Mouse (Mus musculus): ENCODE measurements around the gene Ccdc170.
"Not testable (repeated sequence)": the region's sequence is repeated elsewhere in the genome, so short reads cannot be mapped to it uniquely, and the experiment has no call there.

Gene Ccdc170

GRCm38 (mm10) chr10:4482355-4482754 is at the start of gene Ccdc170:
Gene Ccdc170 (plus strand): TSS chr10:4482502.
- peak; percentile 75 for DNase-seq (ENCODE audit: low read depth, low spot score)

DNA sequence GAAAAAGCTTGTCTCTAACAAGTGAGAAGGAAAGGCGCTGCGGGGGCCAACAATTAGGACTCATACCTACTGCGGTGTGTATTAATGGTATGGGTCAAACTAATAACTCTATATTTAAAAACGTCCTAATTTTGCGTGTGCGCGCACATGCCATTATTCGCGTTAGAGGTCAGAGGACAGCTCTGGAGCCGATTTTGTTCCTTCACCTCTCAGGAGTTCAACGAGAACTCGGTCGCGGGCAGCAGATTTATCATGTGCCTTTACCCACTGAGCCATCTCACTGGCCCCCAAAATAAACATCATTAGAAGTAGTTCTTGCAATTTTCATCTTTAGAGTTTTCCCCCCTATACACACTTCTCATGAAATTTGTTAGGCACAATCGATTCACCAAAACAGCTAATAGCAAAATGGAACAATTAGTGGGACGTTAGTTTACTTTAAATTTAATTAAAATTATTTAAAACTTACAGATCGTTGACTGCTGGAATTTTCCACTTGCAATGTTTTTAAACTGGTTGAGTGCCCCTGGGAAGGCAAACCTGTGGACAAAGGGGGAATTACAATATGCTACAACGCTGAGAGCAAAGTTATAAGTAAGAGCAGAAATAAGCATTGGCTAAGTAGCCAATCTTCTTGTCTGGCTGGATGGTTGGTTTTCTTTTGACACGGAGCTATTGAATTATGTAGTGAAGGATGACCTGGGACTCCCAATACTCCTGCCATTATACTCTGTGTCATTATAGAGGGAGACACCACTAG is 49.1 kb upstream of the Ccdc170 start:
- DNase-seq (ENCODE audit: low read depth, low spot score) = no peak

DNA sequence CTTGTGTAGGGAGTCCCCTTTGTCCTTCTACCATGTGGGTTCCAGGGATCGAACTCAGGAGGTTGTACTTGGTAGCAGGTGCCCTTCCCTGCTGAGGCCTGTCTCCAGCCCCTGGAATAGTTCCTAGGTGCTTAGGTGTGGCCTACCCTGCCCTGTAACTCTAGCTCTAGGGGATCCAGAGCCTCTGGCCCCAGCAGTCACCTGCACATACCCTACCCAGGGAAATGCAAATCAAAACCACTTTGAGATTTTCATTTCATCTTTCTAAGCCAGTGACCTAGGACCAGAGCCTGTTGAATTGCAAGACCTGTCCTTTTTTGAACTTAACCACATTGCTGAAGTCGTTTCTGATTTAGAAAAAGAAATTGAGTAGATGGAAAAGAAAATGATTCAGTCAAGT is 48.4 kb upstream of the Ccdc170 start:
- not testable (repeated sequence) for DNase-seq (ENCODE audit: low read depth, low spot score)

GRCm38 (mm10) chr10:4435416-4435815 is 46.9 kb upstream of the Ccdc170 start:
- peak; percentile 48 for DNase-seq (ENCODE audit: low read depth, low spot score)

GRCm38 (mm10) chr10:4456409-4456808 is 25.9 kb upstream of the Ccdc170 start:
- no peak for DNase-seq (ENCODE audit: low read depth, low spot score)

DNA sequence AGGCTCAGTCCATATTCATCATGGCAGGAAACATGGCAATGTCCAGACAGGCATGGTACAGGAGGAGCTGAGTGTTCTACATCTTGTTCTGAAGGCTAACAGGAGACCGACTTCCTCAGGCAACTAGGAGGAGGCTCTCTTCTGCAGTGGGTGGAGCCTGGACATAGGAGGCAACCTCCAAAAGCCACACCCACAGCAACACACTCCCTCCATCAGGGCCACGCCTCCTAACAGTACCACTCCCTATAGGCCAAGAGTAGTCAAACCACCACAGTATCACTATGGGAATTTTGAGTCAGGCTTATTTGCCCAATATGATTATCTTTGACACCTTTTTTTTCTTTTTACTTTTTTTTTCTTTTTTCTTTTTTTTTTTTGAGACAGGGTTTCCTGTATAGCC is 22.1 kb upstream of the Ccdc170 start:
- peak; percentile 64 for DNase-seq (ENCODE audit: low read depth, low spot score)

- no peak for DNase-seq (ENCODE audit: low read depth, low spot score)
Observed at GRCm38 (mm10) chr10:4465799-4466198, 16.5 kb upstream of the Ccdc170 start.

DNA sequence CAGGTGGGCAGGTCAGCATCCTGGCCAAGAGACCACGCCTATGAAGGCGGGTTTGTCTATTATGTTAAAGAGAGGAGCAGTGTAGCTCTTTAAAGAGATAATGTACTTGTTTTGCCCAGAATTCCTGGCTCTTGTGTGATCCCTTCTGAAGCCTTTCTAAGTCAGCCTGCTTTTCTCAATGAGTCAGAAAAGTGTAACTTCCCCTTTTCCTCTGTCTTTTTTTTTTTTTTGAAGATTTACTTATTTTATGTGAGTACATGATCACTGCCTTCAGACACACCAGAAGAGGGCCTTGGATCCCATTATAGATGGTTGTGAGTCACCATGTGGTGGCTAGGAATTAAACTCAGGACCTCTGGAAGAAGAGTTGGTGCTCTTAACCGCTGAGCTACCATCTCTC is 12.9 kb upstream of the Ccdc170 start:
- no peak for DNase-seq (ENCODE audit: low read depth, low spot score)

GRCm38 (mm10) chr10:4473591-4473993 is 8.7 kb upstream of the Ccdc170 start:
- DNase-seq (ENCODE audit: low read depth, low spot score) = no peak

DNA sequence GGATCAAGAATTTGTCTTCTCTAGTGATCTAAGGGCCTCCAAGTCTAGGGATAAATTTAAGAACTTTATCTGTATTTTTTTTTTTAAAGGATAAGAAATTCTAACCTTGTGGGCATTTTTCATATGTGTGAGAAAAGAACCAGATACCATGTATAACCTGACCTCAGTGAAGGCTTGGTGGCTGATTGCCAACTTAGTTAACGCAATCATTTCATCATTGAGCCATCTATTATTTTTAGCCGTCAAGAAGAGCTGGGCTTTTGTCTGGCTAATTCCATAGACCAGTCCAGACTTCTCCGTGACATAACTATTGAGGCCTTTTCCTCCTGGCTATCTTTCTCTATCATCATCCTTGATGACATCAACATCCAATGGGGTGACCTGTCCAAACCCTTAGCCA is 6.9 kb upstream of the Ccdc170 start:
- DNase-seq (ENCODE audit: low read depth, low spot score) = no peak

DNA sequence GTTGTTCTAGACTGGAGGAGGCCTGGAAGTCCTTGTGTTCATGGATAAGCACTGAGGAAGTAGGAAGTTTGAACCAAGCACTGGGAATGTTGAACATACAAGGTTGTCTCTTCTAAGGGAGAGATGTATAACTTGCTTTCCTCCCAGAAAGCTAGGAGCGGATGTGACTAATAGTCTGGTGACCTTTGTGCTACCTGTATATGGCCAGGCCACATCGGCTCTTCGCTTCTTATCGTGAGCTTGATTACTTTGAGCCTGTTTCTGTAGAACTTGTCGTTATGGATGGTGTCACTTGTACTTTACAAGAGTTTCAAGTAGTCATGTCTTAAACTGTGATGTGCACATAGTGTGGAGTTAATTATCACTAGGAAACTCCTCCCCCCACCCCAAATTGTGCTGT is 5.7 kb upstream of the Ccdc170 start:
- DNase-seq (ENCODE audit: low read depth, low spot score) = no peak

GRCm38 (mm10) chr10:4480929-4481328 is 1.4 kb upstream of the Ccdc170 start:
- no peak for DNase-seq (ENCODE audit: low read depth, low spot score)

- DNase-seq (ENCODE audit: low read depth, low spot score) = no peak
Observed at GRCm38 (mm10) chr10:4481695-4482094, 607 bp upstream of the Ccdc170 start.

DNA sequence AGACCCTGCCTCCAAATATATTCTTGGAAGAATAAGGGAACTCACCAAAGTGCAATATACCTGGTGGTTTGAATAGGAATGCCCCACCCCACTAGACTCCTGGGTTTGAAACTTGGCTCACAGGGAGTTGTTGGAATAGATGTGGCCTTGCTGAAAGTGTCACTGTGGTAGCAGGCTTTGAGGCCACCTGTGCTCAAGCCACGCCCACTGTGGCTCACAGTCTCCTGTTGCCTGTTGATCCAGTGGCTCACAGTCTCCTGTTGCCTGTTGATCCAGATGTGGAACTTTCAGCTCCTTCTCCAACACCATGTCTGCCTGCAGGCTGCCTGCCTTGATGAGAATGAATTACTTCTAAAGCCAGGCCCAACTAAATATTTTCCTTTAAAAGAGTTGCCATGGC is 1.5 kb downstream of the Ccdc170 start:
- peak; percentile 59 for DNase-seq (ENCODE audit: low read depth, low spot score)

- no peak for DNase-seq (ENCODE audit: low read depth, low spot score)
Observed at GRCm38 (mm10) chr10:4484986-4485385, 2.7 kb downstream of the Ccdc170 start.

- no peak for DNase-seq (ENCODE audit: low read depth, low spot score)
Observed at GRCm38 (mm10) chr10:4489865-4490264, 7.6 kb downstream of the Ccdc170 start.

DNA sequence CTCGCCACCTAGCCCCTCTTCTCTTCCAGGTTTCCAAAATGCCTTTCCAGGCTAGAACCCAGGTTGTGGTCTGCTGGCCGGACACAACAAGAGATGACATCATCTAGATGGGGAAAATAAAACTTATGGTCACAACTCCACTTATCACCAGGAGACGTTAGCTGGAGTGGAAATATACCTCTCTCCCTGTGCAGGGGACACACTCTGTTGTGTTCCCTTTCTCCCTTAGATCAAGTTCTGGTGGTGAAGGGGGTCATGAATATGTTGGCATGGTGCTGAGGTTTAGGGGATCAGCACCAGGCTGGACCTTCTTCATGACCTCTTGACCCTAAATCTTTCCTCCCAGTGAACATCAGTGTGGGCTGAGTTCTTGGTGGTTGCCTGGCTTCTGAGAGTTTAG is 9.0 kb downstream of the Ccdc170 start:
- DNase-seq (ENCODE audit: low read depth, low spot score) = no peak

- no peak for DNase-seq (ENCODE audit: low read depth, low spot score)
Observed at GRCm38 (mm10) chr10:4492045-4492444, 9.7 kb downstream of the Ccdc170 start.

- DNase-seq (ENCODE audit: low read depth, low spot score) = peak; percentile 87
Observed at GRCm38 (mm10) chr10:4492909-4493308, 10.6 kb downstream of the Ccdc170 start.

GRCm38 (mm10) chr10:4503251-4503650 is 20.9 kb downstream of the Ccdc170 start:
- DNase-seq (ENCODE audit: low read depth, low spot score) = no peak

DNA sequence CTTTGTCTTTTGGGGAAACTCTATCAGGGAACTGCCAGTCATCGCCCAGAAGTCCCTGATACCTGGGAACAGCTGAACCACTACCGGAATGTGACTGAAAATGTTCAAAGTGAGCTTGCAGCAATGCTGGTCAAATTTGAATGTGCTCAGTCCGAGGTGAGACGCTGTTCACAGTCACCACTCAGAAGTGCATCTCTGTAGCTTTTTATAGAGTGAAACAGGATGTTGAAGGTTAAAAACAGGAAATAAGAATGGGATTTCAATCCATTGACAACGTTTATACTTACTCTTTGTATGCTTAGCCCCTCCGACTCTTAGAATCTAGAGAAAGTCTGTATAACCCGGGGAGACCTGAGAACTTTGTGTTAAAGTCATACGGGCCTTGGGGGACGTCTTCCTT is 30.4 kb downstream of the Ccdc170 start:
- no peak for DNase-seq (ENCODE audit: low read depth, low spot score)

GRCm38 (mm10) chr10:4517614-4518013 is 35.3 kb downstream of the Ccdc170 start:
- DNase-seq (ENCODE audit: low read depth, low spot score) = no peak

GRCm38 (mm10) chr10:4519645-4520044 is 37.3 kb downstream of the Ccdc170 start:
- DNase-seq (ENCODE audit: low read depth, low spot score) = no peak

Measured in ES-CJ7 (cell line).